Mouse (Mus musculus): ENCODE measurements at regions not wholly inside any gene's neighbourhood (a gene's known extent, or its start where the extent isn't known, plus 50 kb on each side); places are given as distances from the start of the nearest gene placed in this dataset.

GRCm38 (mm10) chr12:50073684-50074083 lies 575.2 kb downstream of the Prkd1 start:
- no peak for TF ChIP-seq FLI1 (IDR thresholded peaks at IDR 0.05; ENCODE audit: low read length)
- no peak for TF ChIP-seq GATA1 (IDR thresholded peaks at IDR 0.05; ENCODE audit: borderline replicate concordance, low read length)
